Mouse (Mus musculus) erythroblast, embryonic 14.5 days (primary cell): Measurements from ENCODE around the gene Sfswap. TPM values are rescaled to one million over a fixed set of nuclear protein-coding genes. Genes with fewer than 3 reads are reported as not detected.

Experiments used
- H3K27me3 ChIP-seq: 2 replicates; pipeline ENCODE4 v1.6.1; 2012; ENCODE audit warnings: inconsistent platforms; ENCODE audit not compliant: control insufficient read depth
- H3K36me3 ChIP-seq: 2 replicates; pipeline ENCODE4 v1.6.1; 2012; ENCODE audit warnings: mild to moderate bottlenecking, inconsistent platforms; ENCODE audit not compliant: control insufficient read depth
- H3K4me1 ChIP-seq: 2 replicates; pipeline ENCODE4 v1.6.1; 2012; ENCODE audit warnings: inconsistent platforms; ENCODE audit not compliant: control insufficient read depth
- H3K4me3 ChIP-seq: replicated peaks from 2 replicates; pipeline ENCODE3; 2012; ENCODE audit warnings: moderate library complexity, mild to moderate bottlenecking, inconsistent platforms
- H3K9me3 ChIP-seq: 2 replicates; pipeline ENCODE4 v1.6.1; 2012; ENCODE audit warnings: low read length, inconsistent platforms, mixed read lengths; ENCODE audit not compliant: control insufficient read depth
- GATA1 ChIP-seq: IDR thresholded peaks from 2 replicates; pipeline ENCODE4 v1.6.1; 2012; ENCODE audit warnings: low read length, inconsistent platforms, mixed read lengths
- TAL1 ChIP-seq: IDR thresholded peaks from 3 replicates; pipeline ENCODE4 v1.6.1; 2012; ENCODE audit warnings: low read length, inconsistent platforms, mixed read lengths
- polyA plus RNA-seq: library from polyadenylated mRNA; stranded (reverse); fragments of >175 nt; gene quantifications from 2 replicates; pipeline ENCODE4 v1.2.3, GENCODE M21; 2012

The Sfswap gene
- polyA plus RNA-seq, 1 experiment, result 14.8 TPM

DNA sequence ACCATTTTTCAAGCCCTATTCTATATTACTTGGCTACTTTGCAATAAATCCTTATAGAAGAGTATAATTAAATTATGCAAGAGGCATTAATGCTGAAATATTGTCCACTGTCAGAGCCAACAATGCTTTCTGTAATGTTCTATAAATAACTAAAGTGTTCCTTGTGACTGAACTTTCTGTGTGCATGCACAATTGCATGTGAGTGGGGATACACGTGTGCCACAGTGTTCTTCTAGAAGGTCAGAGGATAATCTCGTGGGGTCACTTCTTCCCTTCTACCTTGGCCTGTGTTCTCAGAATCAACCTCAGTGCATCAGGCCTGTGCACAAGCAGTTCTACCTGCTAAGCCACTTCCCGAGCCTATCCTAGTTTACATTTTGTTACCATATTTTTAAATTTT lies 22.1 kb downstream of the Sfswap start:
- Histone ChIP-seq H3K36me3 (peaks cover 99% of the 10 kb centered on the region), H3K4me3 (no peak overlapping the region), H3K27me3 (no peaks in the 10 kb centered on the region), H3K9me3 (no peaks in the 10 kb centered on the region), H3K4me1 (peaks cover 19% of the 10 kb centered on the region)
- TF ChIP-seq GATA1 (no peak), TAL1 (no peak)

DNA sequence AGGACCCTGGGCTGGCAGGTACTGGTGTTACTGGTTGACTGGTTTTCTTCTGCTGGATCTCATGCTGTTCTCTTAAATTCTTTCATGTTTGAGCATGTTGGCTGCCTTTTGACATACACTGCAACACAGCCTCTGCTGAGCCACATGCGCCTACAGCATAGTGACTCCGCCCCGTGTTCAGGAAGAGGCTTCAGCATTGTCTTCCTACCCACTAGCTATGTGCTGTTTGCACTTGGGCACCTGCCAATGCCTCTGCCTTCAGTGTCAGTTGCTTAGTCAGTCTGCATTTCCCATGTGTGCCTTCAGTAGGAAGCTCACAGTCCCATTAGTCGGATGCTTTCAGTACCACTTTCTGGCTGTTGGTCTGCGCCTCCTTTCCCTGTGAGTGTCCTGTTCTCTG lies 23.7 kb downstream of the Sfswap start:
- H3K4me3 ChIP-seq, result no peak overlapping the region
- H3K27me3 ChIP-seq, result no peaks in the 10 kb centered on the region
- peaks cover 17% of the 10 kb centered on the region for H3K4me1 ChIP-seq
- peaks cover 99% of the 10 kb centered on the region for H3K36me3 ChIP-seq
- no peak for TF ChIP-seq GATA1
- no peaks in the 10 kb centered on the region for H3K9me3 ChIP-seq

- no peaks in the 10 kb centered on the region for H3K27me3 ChIP-seq
- peaks cover 97% of the 10 kb centered on the region for H3K36me3 ChIP-seq
- peaks cover 17% of the 10 kb centered on the region for H3K4me1 ChIP-seq
- no peaks in the 10 kb centered on the region for H3K9me3 ChIP-seq
- TF ChIP-seq GATA1 (no peak), TAL1 (no peak)
- no peak overlapping the region for H3K4me3 ChIP-seq
Measured at GRCm38 (mm10) chr5:129527162-129527561, 26.1 kb downstream of the Sfswap start.

- H3K27me3 ChIP-seq, result no peaks in the 10 kb centered on the region
- TF ChIP-seq GATA1 (no peak), TAL1 (no peak)
- peaks cover 15% of the 10 kb centered on the region for H3K4me1 ChIP-seq
- H3K4me3 ChIP-seq, result no peak overlapping the region
- no peaks in the 10 kb centered on the region for H3K9me3 ChIP-seq
- H3K36me3 ChIP-seq, result peaks cover 97% of the 10 kb centered on the region
Measured at GRCm38 (mm10) chr5:129529571-129529970, 28.6 kb downstream of the Sfswap start.

DNA sequence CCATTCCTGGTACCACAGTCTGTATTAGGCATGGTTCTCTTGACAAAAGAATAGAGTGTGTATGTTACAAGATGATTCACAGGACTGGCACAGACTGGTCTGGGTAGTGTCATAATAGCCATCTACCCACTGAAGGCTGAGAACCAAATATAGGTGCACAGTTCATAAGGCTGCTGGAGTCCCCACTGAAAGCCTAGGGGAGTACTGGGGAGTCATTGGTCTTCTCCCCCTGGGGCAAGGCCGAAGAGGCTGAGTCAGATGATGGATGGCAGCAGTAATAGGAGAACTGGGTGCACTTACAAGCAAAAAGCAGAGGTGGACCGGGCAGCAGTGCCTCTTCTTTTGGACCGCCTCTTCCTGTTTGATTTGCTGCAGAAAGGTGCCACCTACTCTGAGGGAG lies 32.7 kb downstream of the Sfswap start:
- peaks cover 9% of the 10 kb centered on the region for H3K4me1 ChIP-seq
- no peak for TF ChIP-seq GATA1
- TF ChIP-seq TAL1, result no peak
- no peak overlapping the region for H3K4me3 ChIP-seq
- no peaks in the 10 kb centered on the region for H3K9me3 ChIP-seq
- H3K36me3 ChIP-seq, result peaks cover 95% of the 10 kb centered on the region
- H3K27me3 ChIP-seq, result no peaks in the 10 kb centered on the region

- H3K4me1 ChIP-seq, result peaks cover 9% of the 10 kb centered on the region
- H3K27me3 ChIP-seq, result no peaks in the 10 kb centered on the region
- H3K4me3 ChIP-seq, result no peak overlapping the region
- H3K36me3 ChIP-seq, result peaks cover 95% of the 10 kb centered on the region
- H3K9me3 ChIP-seq, result no peaks in the 10 kb centered on the region
- TF ChIP-seq GATA1, result no peak
- no peak for TF ChIP-seq TAL1
Measured at GRCm38 (mm10) chr5:129534500-129534899, 33.5 kb downstream of the Sfswap start.

DNA sequence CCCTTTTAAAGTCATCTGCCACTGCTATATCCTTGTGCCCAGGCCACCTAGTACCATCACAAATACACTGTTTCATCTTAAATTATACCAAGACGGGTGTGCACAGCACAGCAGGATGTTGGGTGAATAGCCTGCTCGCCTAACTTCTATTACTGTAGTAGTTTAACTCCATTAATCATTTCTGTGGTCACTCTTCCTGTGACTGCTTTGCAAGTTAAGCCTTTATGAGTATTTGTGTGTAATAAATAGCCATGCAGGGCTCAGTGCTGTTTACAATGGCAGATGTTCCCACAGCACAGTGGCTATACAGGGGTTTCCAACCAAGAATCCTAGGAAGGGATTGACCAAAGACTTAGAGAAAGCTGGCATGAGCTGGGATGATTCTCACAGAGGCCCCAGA lies 34.0 kb downstream of the Sfswap start:
- Histone ChIP-seq H3K9me3 (no peaks in the 10 kb centered on the region), H3K4me1 (peaks cover 9% of the 10 kb centered on the region), H3K4me3 (no peak overlapping the region), H3K27me3 (no peaks in the 10 kb centered on the region), H3K36me3 (peaks cover 95% of the 10 kb centered on the region)
- TF ChIP-seq TAL1 (no peak), GATA1 (no peak)

GRCm38 (mm10) chr5:129535431-129535830 lies 34.4 kb downstream of the Sfswap start:
- H3K9me3 ChIP-seq, result no peaks in the 10 kb centered on the region
- H3K36me3 ChIP-seq, result peaks cover 95% of the 10 kb centered on the region
- no peaks in the 10 kb centered on the region for H3K27me3 ChIP-seq
- H3K4me1 ChIP-seq, result peaks cover 9% of the 10 kb centered on the region
- no peak overlapping the region for H3K4me3 ChIP-seq
- TF ChIP-seq TAL1 (no peak), GATA1 (no peak)

GRCm38 (mm10) chr5:129538826-129539225 lies 37.8 kb downstream of the Sfswap start:
- TF ChIP-seq GATA1 (no peak), TAL1 (no peak)
- no peak overlapping the region for H3K4me3 ChIP-seq
- H3K36me3 ChIP-seq, result peaks cover 96% of the 10 kb centered on the region
- H3K4me1 ChIP-seq, result peaks cover 9% of the 10 kb centered on the region
- H3K27me3 ChIP-seq, result no peaks in the 10 kb centered on the region
- H3K9me3 ChIP-seq, result no peaks in the 10 kb centered on the region

DNA sequence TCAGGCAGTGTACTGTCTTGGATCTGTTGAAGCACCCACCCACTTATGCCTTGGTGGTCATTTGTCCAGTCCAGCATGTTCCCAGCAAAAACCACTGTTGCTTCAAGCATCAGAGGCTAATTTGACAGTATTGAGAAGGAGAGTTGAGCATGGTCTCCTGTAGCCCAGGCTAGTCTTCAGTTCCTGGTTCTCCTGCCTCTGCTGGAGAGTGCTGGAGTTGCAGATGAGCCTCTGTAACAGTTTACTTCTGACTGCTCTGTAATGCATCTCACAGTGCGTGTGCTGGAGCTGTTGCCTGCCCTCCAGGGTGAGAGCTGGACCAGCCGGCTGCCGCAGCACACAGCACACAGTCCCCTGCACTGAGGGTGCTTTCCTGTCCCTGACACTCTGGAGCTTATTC lies 41.2 kb downstream of the Sfswap start:
- no peak for TF ChIP-seq TAL1
- TF ChIP-seq GATA1, result no peak
- H3K27me3 ChIP-seq, result no peaks in the 10 kb centered on the region
- no peaks in the 10 kb centered on the region for H3K9me3 ChIP-seq
- H3K4me3 ChIP-seq, result no peak overlapping the region
- peaks cover 8% of the 10 kb centered on the region for H3K4me1 ChIP-seq
- H3K36me3 ChIP-seq, result peaks cover 95% of the 10 kb centered on the region
